14 mouse cellular contexts compared by ENCODE assay signal in the genomic region with DNA sequence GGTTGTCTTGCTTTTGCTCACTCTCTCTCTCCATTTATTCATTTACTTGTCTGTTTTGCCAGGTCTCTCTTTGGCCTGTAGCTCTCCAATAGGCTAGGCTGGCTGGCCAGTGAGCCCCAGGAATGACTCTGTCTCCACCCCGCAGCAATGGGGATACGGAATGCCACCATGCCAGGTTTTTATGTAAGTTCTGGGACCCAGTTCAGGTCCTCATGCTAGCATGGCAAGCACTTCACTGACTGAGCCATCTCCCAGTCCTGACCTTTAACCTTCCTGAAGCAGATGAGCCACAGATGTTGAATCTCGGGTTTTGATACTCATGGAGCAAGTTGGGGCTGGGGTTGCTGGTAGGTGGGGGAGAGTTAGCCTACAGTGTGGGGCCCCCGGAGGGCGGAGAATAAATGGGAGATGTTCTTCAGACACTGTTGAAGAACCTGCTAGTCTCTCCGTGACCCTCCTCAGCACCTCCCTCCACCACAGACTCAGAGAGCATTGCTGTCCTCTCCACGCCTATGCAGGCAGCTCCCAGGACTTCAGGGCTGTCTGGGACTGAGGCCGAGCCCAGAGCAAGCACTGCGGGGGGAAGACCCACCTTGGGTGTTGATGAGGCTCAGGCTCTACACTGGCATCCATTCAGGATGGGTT.
A peak's percentile ranks its signal among the peaks of the same experiment; 100 is the strongest.
DNase-seq lines count a peak whose midpoint lies in the region; ATAC-seq and TF ChIP-seq lines count a peak whose summit lies in the region.
"Had no signal": no experiment of that assay in that cellular context is flagged by ENCODE, and none has a peak within 500 bp of the region (broad histone marks: within the 10 kb centered on the region; RNA-seq: fewer than 3 reads in every experiment).

No protein-coding gene starts in this region.

- H3K9ac ChIP-seq in limb, embryonic 13.5 days: no peak overlapping the region
- no peak overlapping the region for H3K9ac ChIP-seq in intestine, postnatal 0 days (ENCODE audit: low read depth, low read length)
- H3K9ac ChIP-seq: kidney, embryonic 15.5 days; neural tube, embryonic 12.5 days had no signal

- 0 out of 2 replicates have a peak overlapping the region, but pooled peaks have one; percentile 3 for H3K4me2 ChIP-seq in limb, embryonic 13.5 days (replicated peaks)
- H3K4me2 ChIP-seq in intestine, postnatal 0 days (replicated peaks; ENCODE audit: low read depth): no peak overlapping the region
- H3K4me2 ChIP-seq: kidney, embryonic 15.5 days; neural tube, embryonic 12.5 days had no signal

- H3K27me3 ChIP-seq in limb, embryonic 13.5 days: no peaks in the 10 kb centered on the region
- no peaks in the 10 kb centered on the region for H3K27me3 ChIP-seq in limb, embryonic 10.5 days (ENCODE audit: low read depth, poor library complexity, severe bottlenecking)
- H3K27me3 ChIP-seq in intestine, postnatal 0 days (replicated peaks; ENCODE audit: control insufficient read depth, insufficient read depth, low read length): no peaks in the 10 kb centered on the region
- H3K27me3 ChIP-seq in hindbrain, embryonic 10.5 days (ENCODE audit: insufficient read depth, poor library complexity, severe bottlenecking): no peaks in the 10 kb centered on the region
- H3K27me3 ChIP-seq: kidney, embryonic 15.5 days; neural tube, embryonic 12.5 days had no signal

- H3K4me3 ChIP-seq in limb, embryonic 13.5 days: no peak overlapping the region
- H3K4me3 ChIP-seq in limb, embryonic 10.5 days: no peak overlapping the region
- no peak overlapping the region for H3K4me3 ChIP-seq in intestine, postnatal 0 days (ENCODE audit: low read depth, low read length)
- H3K4me3 ChIP-seq in hindbrain, embryonic 10.5 days: no peak overlapping the region
- H3K4me3 ChIP-seq: kidney, embryonic 15.5 days; neural tube, embryonic 12.5 days had no signal

- DNase-seq in gastrocnemius, adult 18-20 months (ENCODE audit: low spot score): peak; percentile 28
- DNase-seq in gastrocnemius, postnatal 10 days: no peak
- no peak for DNase-seq in limb, embryonic 10.5 days (ENCODE audit: low spot score)
- peak; percentile 61 for DNase-seq in adipocyte (ENCODE audit: low spot score)
- DNase-seq in layer of hippocampus, adult 18-20 months (ENCODE audit: low spot score in 2 of 2): no peak
- no peak for DNase-seq in hindbrain, embryonic 10.5 days (ENCODE audit: low spot score)
- DNase-seq: midbrain, embryonic 14.5 days; spleen, adult 18-20 months had no signal

- H3K4me1 ChIP-seq in limb, embryonic 13.5 days: peaks cover 23% of the 10 kb centered on the region
- H3K4me1 ChIP-seq in limb, embryonic 10.5 days: peaks cover 21% of the 10 kb centered on the region
- H3K4me1 ChIP-seq in intestine, postnatal 0 days (replicated peaks; ENCODE audit: control insufficient read depth, insufficient read depth, low read length): peaks cover 6% of the 10 kb centered on the region; the same call in 1 of the 2 replicates
- H3K4me1 ChIP-seq in hindbrain, embryonic 10.5 days (replicated peaks): peaks cover 10% of the 10 kb centered on the region
- H3K4me1 ChIP-seq: neural tube, embryonic 12.5 days had no signal

- peak overlapping the region; percentile 70 for H3K27ac ChIP-seq in limb, embryonic 13.5 days
- H3K27ac ChIP-seq in limb, embryonic 10.5 days: no peak overlapping the region
- H3K27ac ChIP-seq in intestine, postnatal 0 days (ENCODE audit: low read depth, low read length): peak overlapping the region; percentile 66
- no peak overlapping the region for H3K27ac ChIP-seq in hindbrain, embryonic 10.5 days
- H3K27ac ChIP-seq: macrophage; neural tube, embryonic 12.5 days had no signal

- no peak for TF ChIP-seq CTCF in intestine, postnatal 0 days (IDR thresholded peaks at IDR 0.05; ENCODE audit: low read depth)

- ATAC-seq in limb, embryonic 13.5 days (ENCODE audit: low FRiP score, low read depth): 0 out of 2 replicates have a peak, but pooled peaks have one; percentile 32
- ATAC-seq in intestine, postnatal 0 days: no peak
- ATAC-seq: hindbrain, embryonic 16.5 days had no signal

- 0 out of 2 replicates have a peak, but pooled peaks cover 3% of the 10 kb centered on the region for H3K9me3 ChIP-seq in limb, embryonic 13.5 days
- H3K9me3 ChIP-seq in limb, embryonic 10.5 days (replicated peaks): no peaks in the 10 kb centered on the region
- no peaks in the 10 kb centered on the region for H3K9me3 ChIP-seq in intestine, postnatal 0 days (ENCODE audit: control insufficient read depth)
- H3K9me3 ChIP-seq in hindbrain, embryonic 10.5 days: 0 out of 2 replicates have a peak, but pooled peaks cover 3% of the 10 kb centered on the region
- H3K9me3 ChIP-seq: kidney, embryonic 15.5 days; neural tube, embryonic 12.5 days had no signal

- 82% methylated on average over 9 of the region's 9 CpGs for WGBS in limb, embryonic 13.5 days
- 84% methylated on average over 9 of the region's 9 CpGs for WGBS in limb, embryonic 10.5 days
- 72% methylated on average over 9 of the region's 9 CpGs for WGBS in intestine, postnatal 0 days
- WGBS in hindbrain, embryonic 10.5 days: 89% methylated on average over 9 of the region's 9 CpGs

- no peaks in the 10 kb centered on the region for H3K36me3 ChIP-seq in limb, embryonic 13.5 days
- no peaks in the 10 kb centered on the region for H3K36me3 ChIP-seq in limb, embryonic 10.5 days
- no peaks in the 10 kb centered on the region for H3K36me3 ChIP-seq in intestine, postnatal 0 days (ENCODE audit: control insufficient read depth, insufficient read depth)
- H3K36me3 ChIP-seq in hindbrain, embryonic 10.5 days: no peaks in the 10 kb centered on the region
- H3K36me3 ChIP-seq: kidney, embryonic 15.5 days; neural tube, embryonic 12.5 days had no signal

Comparison
In these comparisons a context has a peak if more than half of its experiments do, and no peak if none do; other contexts are left out.
1. DNase-seq: peak in gastrocnemius, adult 18-20 months (single experiment) and adipocyte (single experiment); none in gastrocnemius, postnatal 10 days (single experiment), limb, embryonic 10.5 days (single experiment), layer of hippocampus, adult 18-20 months (0 of 2) and hindbrain, embryonic 10.5 days (single experiment).
2. H3K27ac ChIP-seq: peak in limb, embryonic 13.5 days (single experiment) and intestine, postnatal 0 days (single experiment); none in limb, embryonic 10.5 days (single experiment) and hindbrain, embryonic 10.5 days (single experiment).